In the genomic region with DNA sequence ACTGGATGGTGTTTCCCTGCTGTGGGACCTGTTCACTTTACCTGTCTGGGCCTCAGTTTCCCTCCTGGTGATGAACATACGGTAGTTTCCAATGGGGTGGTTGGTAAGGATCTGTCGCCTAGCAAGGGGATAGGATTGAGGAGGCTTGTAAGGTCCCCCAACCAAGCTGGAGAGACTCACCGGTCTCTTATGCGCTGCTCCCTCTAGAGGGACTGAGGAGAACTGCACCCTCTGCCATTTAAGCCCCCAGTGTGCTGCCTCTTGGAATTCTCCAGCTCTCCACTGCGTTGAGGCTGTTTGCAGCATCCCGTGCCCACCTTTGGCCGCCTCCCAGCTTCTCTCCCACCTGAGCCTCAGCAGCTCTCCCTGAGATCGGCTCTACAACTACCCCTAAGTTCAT, we compare ENCODE assay signal across 9 mouse cellular contexts.
DNase-seq lines count a peak whose midpoint lies in the region; ATAC-seq and TF ChIP-seq lines count a peak whose summit lies in the region.
"Had no signal": no experiment of that assay in that cellular context is flagged by ENCODE, and none has a peak within 500 bp of the region (broad histone marks: within the 10 kb centered on the region; RNA-seq: fewer than 3 reads in every experiment).

No protein-coding gene starts in this region.

- no peaks in the 10 kb centered on the region for H3K27me3 ChIP-seq in midbrain, embryonic 15.5 days (replicated peaks)
- H3K27me3 ChIP-seq: limb, embryonic 12.5 days had no signal

- intact Hi-C loops in left cerebral cortex, postnatal 10 days (cut with DNase I) = loop anchor here (5.0 kb wide), 1 partner anchor 208 kb away; no protein-coding TSS in a partner anchor

- ATAC-seq in midbrain, embryonic 15.5 days (replicated peaks) = 0 out of 2 replicates have a peak, but pooled peaks have one; percentile 24

- H3K27ac ChIP-seq in layer of hippocampus, adult 2 months = no peak overlapping the region; the same call in 1 of the 2 replicates
- peak overlapping the region; percentile 52 for H3K27ac ChIP-seq in ES-E14 (ENCODE audit: insufficient read depth, low read depth, low read length, poor library complexity, severe bottlenecking)
- H3K27ac ChIP-seq in midbrain, embryonic 15.5 days = no peak overlapping the region
- H3K27ac ChIP-seq: limb, embryonic 12.5 days had no signal

- in situ Hi-C loops in ES-E14 (cut with MboI; ENCODE audit: low sequenced_read_pairs in 2 of 2, unreplicated experiment in 2 of 2) = no loop called here

- no peaks in the 10 kb centered on the region for H3K9me3 ChIP-seq in ES-E14 (ENCODE audit: control insufficient read depth, insufficient read depth, low read depth, low read length)
- no peaks in the 10 kb centered on the region for H3K9me3 ChIP-seq in midbrain, embryonic 15.5 days

- H3K9ac ChIP-seq in ES-E14 (ENCODE audit: insufficient read depth, low read depth, low read length, poor library complexity, severe bottlenecking) = 0 out of 2 replicates have a peak overlapping the region, but pooled peaks have one; percentile 12
- H3K9ac ChIP-seq in midbrain, embryonic 15.5 days = no peak overlapping the region
- H3K9ac ChIP-seq: limb, embryonic 12.5 days had no signal

- WGBS in midbrain, embryonic 15.5 days = 53% methylated on average over 8 of the region's 8 CpGs

- H3K4me1 ChIP-seq in ES-E14 (ENCODE audit: control insufficient read depth in 2 of 2, insufficient read depth in 2 of 2, low read length in 2 of 2, poor library complexity in 1 of 2) = peaks cover 19% of the 10 kb centered on the region in 2 experiments
- H3K4me1 ChIP-seq in midbrain, embryonic 15.5 days = peaks cover 14% of the 10 kb centered on the region

- no peaks in the 10 kb centered on the region for H3K36me3 ChIP-seq in ES-E14 (ENCODE audit: control insufficient read depth, insufficient read depth, low read length, poor library complexity, severe bottlenecking)
- no peaks in the 10 kb centered on the region for H3K36me3 ChIP-seq in midbrain, embryonic 15.5 days (replicated peaks)
- H3K36me3 ChIP-seq: limb, embryonic 12.5 days had no signal

- H3K4me3 ChIP-seq in layer of hippocampus, adult 2 months = no peak overlapping the region
- H3K4me3 ChIP-seq in ES-E14 (ENCODE audit: insufficient read depth in 1 of 2, low read depth in 1 of 2, low read length in 2 of 2, poor library complexity in 1 of 2, severe bottlenecking in 1 of 2) = peak overlapping the region in 1 of 2 experiments; percentile 57; a peak in 3 of 4 replicates
- H3K4me3 ChIP-seq in midbrain, embryonic 15.5 days = no peak overlapping the region
- H3K4me3 ChIP-seq: limb, embryonic 12.5 days had no signal

- DNase-seq in layer of hippocampus, adult 2 months (ENCODE audit: low spot score in 2 of 2) = no peak
- DNase-seq in layer of hippocampus, postnatal 25 days (ENCODE audit: extremely low spot score in 1 of 2, low spot score in 1 of 2) = no peak
- peak; percentile 76 for DNase-seq in ES-E14 (ENCODE audit: low read depth, low spot score)
- DNase-seq in cerebellum, postnatal 25 days = peak; percentile 61 to 67
- no peak for DNase-seq in urinary bladder, postnatal 36 days (ENCODE audit: low spot score in 2 of 2)
- DNase-seq in left cerebral cortex, postnatal 10 days (ENCODE audit: extremely low spot score in 1 of 2, low spot score in 2 of 2) = no peak
- no peak for DNase-seq in ovary, postnatal 14 days (ENCODE audit: low spot score)

- peak; percentile 82 for TF ChIP-seq CTCF in layer of hippocampus, adult 2 months (conservative IDR thresholded peaks at IDR 0.05)

- no peak overlapping the region for H3K4me2 ChIP-seq in midbrain, embryonic 15.5 days
- H3K4me2 ChIP-seq: limb, embryonic 12.5 days had no signal

TF ChIP-seq in ES-E14, 5 proteins besides CTCF, POLR2A, EP300 and RAD21:
- TF ChIP-seq MAFK (IDR thresholded peaks at IDR 0.05; ENCODE audit: insufficient read depth, low read depth, low read length) = no peak
- TF ChIP-seq CHD2 (IDR thresholded peaks at IDR 0.05; ENCODE audit: low read depth, low read length) = no peak
- no peak for TF ChIP-seq ZNF384 (IDR thresholded peaks at IDR 0.05; ENCODE audit: low read depth, low read length)
- TF ChIP-seq HCFC1 (IDR thresholded peaks at IDR 0.05; ENCODE audit: borderline replicate concordance, insufficient read depth, low read length) = no peak
- no peak for TF ChIP-seq ZC3H11A (IDR thresholded peaks at IDR 0.05; ENCODE audit: borderline replicate concordance, low read depth, low read length)

Comparison
In these comparisons a context has a peak if more than half of its experiments do, and no peak if none do; other contexts are left out.
1. DNase-seq: peak in ES-E14 (single experiment) and cerebellum, postnatal 25 days (2 of 2); none in layer of hippocampus, adult 2 months (0 of 2), layer of hippocampus, postnatal 25 days (0 of 2), urinary bladder, postnatal 36 days (0 of 2), left cerebral cortex, postnatal 10 days (0 of 2) and ovary, postnatal 14 days (single experiment).